Mouse (Mus musculus) spleen, adult 18-20 months (tissue): ENCODE results near the gene Gkn1.

Source experiments
- DNase-seq, 2 experiments: peaks; one replicate each; pipeline ENCODE4 v3.0.0; 2022; ENCODE audit warnings: mixed read lengths in 2 of 2

The Gkn1 gene

DNA sequence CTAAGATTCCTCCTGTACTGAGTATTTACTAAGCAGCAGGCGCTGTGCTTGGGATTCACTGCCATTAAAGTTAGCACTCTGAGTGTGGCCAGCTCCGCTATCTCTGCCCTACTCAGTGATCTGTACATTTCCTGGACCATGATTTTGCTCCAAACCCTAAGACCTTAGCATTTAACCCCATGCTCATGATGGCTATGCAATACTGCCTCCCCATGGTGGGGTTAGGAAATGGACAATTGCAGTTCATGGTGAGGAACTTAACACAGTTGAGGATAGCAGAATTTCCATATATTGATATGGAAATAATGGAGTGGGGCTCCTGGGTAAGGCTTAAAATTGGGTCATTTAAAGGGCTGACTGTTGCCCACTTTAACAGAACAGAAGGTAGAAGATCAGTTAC, 27.4 kb downstream of the Gkn1 start:
- DNase-seq: peak in 1 of 2 experiments; percentile 47

- no peak for DNase-seq
These were observed 32.1 kb downstream of the Gkn1 start for GRCm38 (mm10) chr6:87318651-87319050.

DNA sequence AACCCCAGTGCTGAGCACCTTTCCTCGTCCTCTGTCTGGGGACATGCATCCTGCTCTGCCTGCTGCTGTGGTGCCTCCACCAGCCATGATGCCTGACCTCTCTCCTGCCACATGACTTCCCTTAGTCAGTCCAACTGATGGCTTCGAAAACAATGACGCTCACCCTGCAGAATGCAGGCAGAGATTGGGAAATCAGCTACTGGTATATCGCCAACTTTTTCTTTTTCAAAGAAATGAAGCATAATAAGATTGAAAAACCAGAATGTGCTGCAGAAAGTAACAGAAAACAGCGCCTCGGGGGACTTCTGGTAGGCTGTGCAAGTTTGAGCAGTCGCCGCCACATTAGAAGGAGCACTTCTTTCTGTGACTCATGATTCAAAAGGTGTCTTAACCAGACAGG, 33.8 kb downstream of the Gkn1 start:
- DNase-seq: no peak

GRCm38 (mm10) chr6:87312761-87313160, 38.0 kb downstream of the Gkn1 start:
- DNase-seq: no peak

- no peak for DNase-seq
These were observed 46.3 kb downstream of the Gkn1 start for GRCm38 (mm10) chr6:87304486-87304885.

GRCm38 (mm10) chr6:87302746-87303145, 48.0 kb downstream of the Gkn1 start:
- DNase-seq: no peak

GRCm38 (mm10) chr6:87301991-87302390, 48.8 kb downstream of the Gkn1 start:
- no peak for DNase-seq
